Mouse (Mus musculus) MEL (cell line): ENCODE data around the gene Sit1. TPM values are rescaled to one million over a fixed set of nuclear protein-coding genes. Genes with fewer than 3 reads are reported as not detected.

Source experiments
- DNase-seq: peaks from one replicate; pipeline ENCODE4 v3.0.0; 2011; ENCODE audit warnings: low read depth, low spot score
- H3K27ac ChIP-seq: 2 replicates; pipeline ENCODE4 v1.5.1; 2012; ENCODE audit warnings: low read depth, mild to moderate bottlenecking, control low read depth, low read length, moderate library complexity; ENCODE audit not compliant: control insufficient read depth
- H3K27me3 ChIP-seq, 2 experiments: fragments of 150-350 bp in 1 of 2; sonication (generic) in 1 of 2; 2 replicates each; pipeline ENCODE4 v1.6.1; 2012; ENCODE audit warnings: low read length in 2 of 2, mild to moderate bottlenecking in 2 of 2, improper control_type of control experiment in 1 of 2, moderate library complexity in 1 of 2; ENCODE audit not compliant: insufficient read depth in 2 of 2, control insufficient read depth in 1 of 2
- H3K36me3 ChIP-seq, 2 experiments: 2 replicates each; pipeline ENCODE4 v1.6.1; 2012 to 2014; ENCODE audit warnings: low read length in 2 of 2, improper control_type of control experiment in 1 of 2, inconsistent platforms in 1 of 2, mild to moderate bottlenecking in 1 of 2; ENCODE audit not compliant: insufficient read depth in 2 of 2, control insufficient read depth in 1 of 2
- H3K4me1 ChIP-seq, 2 experiments: fragments of 150-350 bp in 1 of 2; sonication (generic) in 1 of 2; 2 replicates each; pipeline ENCODE4 v1.6.1; 2012; ENCODE audit warnings: low read length in 2 of 2, improper control_type of control experiment in 1 of 2, mild to moderate bottlenecking in 1 of 2; ENCODE audit not compliant: insufficient read depth in 2 of 2, control insufficient read depth in 1 of 2
- H3K4me3 ChIP-seq, 2 experiments: fragments of 150-350 bp in 1 of 2; sonication (generic) in 1 of 2; 2 replicates each; pipeline ENCODE4 v1.5.1; 2012; ENCODE audit warnings: low read depth in 2 of 2, low read length in 2 of 2, mild to moderate bottlenecking in 2 of 2, moderate library complexity in 2 of 2, control low read depth in 1 of 2, improper control_type of control experiment in 1 of 2; ENCODE audit not compliant: control insufficient read depth in 1 of 2, insufficient read depth in 1 of 2
- H3K79me2 ChIP-seq: 2 replicates; pipeline ENCODE4 v1.6.1; 2012; ENCODE audit warnings: mild to moderate bottlenecking, low read length, moderate library complexity; ENCODE audit not compliant: control insufficient read depth, poor library complexity, insufficient read depth
- H3K9ac ChIP-seq: 2 replicates; pipeline ENCODE4 v1.6.1; 2012; ENCODE audit warnings: low read depth, mild to moderate bottlenecking, control low read depth, low read length, moderate library complexity; ENCODE audit not compliant: control insufficient read depth, poor library complexity, severe bottlenecking
- H3K9me3 ChIP-seq: fragments of 150-350 bp; sonication (generic); replicated peaks from 2 replicates; pipeline ENCODE4 v1.6.1; 2012; ENCODE audit warnings: mild to moderate bottlenecking, low read length, improper control_type of control experiment, moderate library complexity; ENCODE audit not compliant: insufficient read depth
- CHD1 ChIP-seq: IDR thresholded peaks from 2 replicates; pipeline ENCODE4 v1.6.1; 2012; ENCODE audit warnings: low read depth, mild to moderate bottlenecking, inconsistent platforms, low read length, improper control_type of control experiment
- CTCF ChIP-seq, 3 experiments: IDR thresholded peaks in 2 of 3; conservative IDR thresholded peaks in 1 of 3; 2 replicates each; pipeline ENCODE4 v1.5.1; 2011 to 2012; ENCODE audit warnings: low read length in 3 of 3, low read depth in 2 of 3, mild to moderate bottlenecking in 2 of 3, improper control_type of control experiment in 1 of 3, inconsistent platforms in 1 of 3, mixed read lengths in 1 of 3, moderate library complexity in 1 of 3; ENCODE audit not compliant: control insufficient read depth in 1 of 3, insufficient read depth in 1 of 3, poor library complexity in 1 of 3, severe bottlenecking in 1 of 3
- E2F4 ChIP-seq: IDR thresholded peaks from 2 replicates; pipeline ENCODE4 v1.6.1; 2011; ENCODE audit warnings: low read depth, low read length, improper control_type of control experiment, borderline replicate concordance
- ELF1 ChIP-seq: IDR thresholded peaks from 2 replicates; pipeline ENCODE4 v1.6.1; 2014; ENCODE audit warnings: low read depth, mild to moderate bottlenecking, inconsistent platforms, low read length, improper control_type of control experiment, moderate library complexity
- EP300 ChIP-seq, 2 experiments: IDR thresholded peaks; 2 replicates each; pipeline ENCODE4 v1.6.1; 2011; ENCODE audit warnings: improper control_type of control experiment in 2 of 2, low read length in 2 of 2, low read depth in 1 of 2, mild to moderate bottlenecking in 1 of 2
- ETS1 ChIP-seq: IDR thresholded peaks from 2 replicates; pipeline ENCODE4 v1.6.1; 2012; ENCODE audit warnings: low read depth, mild to moderate bottlenecking, inconsistent platforms, low read length, improper control_type of control experiment, moderate library complexity
- GATA1 ChIP-seq: IDR thresholded peaks from 2 replicates; pipeline ENCODE4 v1.6.1; 2011; ENCODE audit warnings: low read depth, low read length, improper control_type of control experiment
- MAZ ChIP-seq: IDR thresholded peaks from 2 replicates; pipeline ENCODE4 v1.6.1; 2012; ENCODE audit warnings: low read depth, mild to moderate bottlenecking, inconsistent platforms, low read length, improper control_type of control experiment
- MEF2A ChIP-seq: IDR thresholded peaks from 2 replicates; pipeline ENCODE4 v1.6.1; 2014; ENCODE audit warnings: low read depth, mild to moderate bottlenecking, inconsistent platforms, low read length, improper control_type of control experiment; ENCODE audit not compliant: poor library complexity, insufficient replicate concordance, severe bottlenecking; ENCODE audit errors: extremely low read depth
- MXI1 ChIP-seq: IDR thresholded peaks from 2 replicates; pipeline ENCODE4 v1.6.1; 2011; ENCODE audit warnings: mild to moderate bottlenecking, low read depth, low read length, improper control_type of control experiment
- MYB ChIP-seq: IDR thresholded peaks from 2 replicates; pipeline ENCODE4 v1.6.1; 2011; ENCODE audit warnings: mild to moderate bottlenecking, low read depth, low read length, improper control_type of control experiment
- MYC ChIP-seq: IDR thresholded peaks from 2 replicates; pipeline ENCODE4 v1.6.1; 2011; ENCODE audit warnings: low read depth, mild to moderate bottlenecking, low read length, improper control_type of control experiment, moderate library complexity
- NRF1 ChIP-seq: IDR thresholded peaks from 2 replicates; pipeline ENCODE4 v1.6.1; 2014; ENCODE audit warnings: low read depth, mild to moderate bottlenecking, inconsistent platforms, low read length, improper control_type of control experiment, moderate library complexity; ENCODE audit not compliant: poor library complexity, insufficient read depth, severe bottlenecking
- POLR2AphosphoS2 ChIP-seq: IDR thresholded peaks from 2 replicates; pipeline ENCODE4 v1.6.1; 2011; ENCODE audit warnings: low read length, improper control_type of control experiment
- POLR2AphosphoS5 ChIP-seq: IDR thresholded peaks from 2 replicates; pipeline ENCODE4 v1.6.1; 2012; ENCODE audit warnings: low read depth, borderline replicate concordance, mild to moderate bottlenecking, inconsistent platforms, low read length, moderate library complexity, mixed read lengths
- RAD21 ChIP-seq: IDR thresholded peaks from 2 replicates; pipeline ENCODE4 v1.6.1; 2011; ENCODE audit warnings: mild to moderate bottlenecking, low read depth, low read length, improper control_type of control experiment
- RCOR1 ChIP-seq: IDR thresholded peaks from 2 replicates; pipeline ENCODE4 v1.6.1; 2012; ENCODE audit warnings: low read depth, mild to moderate bottlenecking, inconsistent platforms, low read length, improper control_type of control experiment
- SIN3A ChIP-seq: IDR thresholded peaks from 2 replicates; pipeline ENCODE4 v1.6.1; 2012; ENCODE audit warnings: low read length, improper control_type of control experiment, inconsistent platforms
- SMC3 ChIP-seq: IDR thresholded peaks from 2 replicates; pipeline ENCODE4 v1.6.1; 2011; ENCODE audit warnings: low read depth, low read length, improper control_type of control experiment
- TAL1 ChIP-seq: IDR thresholded peaks from 2 replicates; pipeline ENCODE4 v1.6.1; 2012; ENCODE audit warnings: mild to moderate bottlenecking, inconsistent platforms, low read length, moderate library complexity, mixed read lengths
- TBP ChIP-seq: IDR thresholded peaks from 2 replicates; pipeline ENCODE4 v1.8.0; 2011; ENCODE audit warnings: low read depth, low read length, improper control_type of control experiment
- ZC3H11A ChIP-seq: IDR thresholded peaks from 2 replicates; pipeline ENCODE4 v1.6.1; 2012; ENCODE audit warnings: low read depth, mild to moderate bottlenecking, inconsistent platforms, low read length, improper control_type of control experiment
- ZKSCAN1 ChIP-seq: IDR thresholded peaks from 2 replicates; pipeline ENCODE4 v1.6.1; 2012; ENCODE audit warnings: low read depth, mild to moderate bottlenecking, inconsistent platforms, low read length, improper control_type of control experiment, moderate library complexity
- polyA plus RNA-seq, 2 experiments: library from polyadenylated mRNA; stranded (reverse) in 1 of 2; unstranded in 1 of 2; fragments of >175 nt in 1 of 2; fragments of >200 nt in 1 of 2; gene quantifications; 2 replicates each; pipeline versions ENCODE4 v1.2.1 to v1.2.4; 2012; ENCODE audit warnings: low replicate concordance in 2 of 2, low read depth in 1 of 2; ENCODE audit not compliant: insufficient read length in 2 of 2, insufficient read depth in 1 of 2, missing spikeins in 1 of 2
- total RNA-seq: library from RNA; depleted of rRNA; stranded (reverse); fragments of 300-350 nt; gene quantifications from 2 replicates; pipeline ENCODE4 v1.2.3, GENCODE M21; 2012

Sit1 gene
- total and polyA plus RNA-seq, 3 experiments = 0.06 to 0.08 TPM; not detected in 1

- no peak for TF ChIP-seq CTCF (IDR thresholded peaks at IDR 0.05 in 2 of 3, conservative IDR thresholded peaks at IDR 0.05 in 1 of 3; ENCODE audit: control insufficient read depth in 1 of 3, insufficient read depth in 1 of 3, low read depth in 2 of 3, low read length in 3 of 3, poor library complexity in 1 of 3, severe bottlenecking in 1 of 3)
- TF ChIP-seq ZC3H11A = no peak
- TF ChIP-seq RAD21 = no peak
- TF ChIP-seq SMC3 = no peak
- TF ChIP-seq EP300 (IDR thresholded peaks at IDR 0.05; ENCODE audit: low read depth in 1 of 2, low read length in 2 of 2) = no peak
- no peak for TF ChIP-seq POLR2AphosphoS5
- TF ChIP-seq ELF1 = no peak
- no peak for TF ChIP-seq GATA1
- TF ChIP-seq MXI1 = no peak
- no peak for TF ChIP-seq TBP
- TF ChIP-seq ZKSCAN1 = no peak
- no peak for TF ChIP-seq MAZ
- no peak for TF ChIP-seq MEF2A
- TF ChIP-seq SIN3A = no peak
- TF ChIP-seq MYB = no peak
- no peak for TF ChIP-seq E2F4
- TF ChIP-seq MYC = no peak
- TF ChIP-seq CHD1 = no peak
- no peak for TF ChIP-seq POLR2AphosphoS2
- Histone ChIP-seq H3K36me3 (peaks cover 0 to 11% of the 10 kb centered on the region in 2 experiments; a peak in 2 of 4 replicates), H3K27ac (no peak overlapping the region), H3K4me3 (no peak overlapping the region), H3K27me3 (peaks cover 0 to under 1% of the 10 kb centered on the region in 2 experiments; a peak in 1 of 4 replicates), H3K79me2 (no peaks in the 10 kb centered on the region), H3K9me3 (no peaks in the 10 kb centered on the region), H3K9ac (no peak overlapping the region), H3K4me1 (peaks cover 0 to 13% of the 10 kb centered on the region in 2 experiments)
- DNase-seq = no peak
These were observed 36.0 kb upstream of the Sit1 start for GRCm38 (mm10) chr4:43519551-43519950.

GRCm38 (mm10) chr4:43515764-43516708 is 32.5 kb upstream of the Sit1 start:
- H3K27me3 ChIP-seq = no peaks in the 10 kb centered on the region
- no peak overlapping the region for H3K4me3 ChIP-seq

More at GRCm38 (mm10) chr4:43515764-43516708, 32.5 kb upstream of the Sit1 start:
- no peaks in the 10 kb centered on the region for H3K79me2 ChIP-seq
- DNase-seq = peak; percentile 51
- H3K27ac ChIP-seq = no peak overlapping the region
- H3K9me3 ChIP-seq = no peaks in the 10 kb centered on the region
- peaks cover 0 to 11% of the 10 kb centered on the region in 2 experiments; a peak in 2 of 4 replicates for H3K36me3 ChIP-seq
- H3K4me1 ChIP-seq = peaks cover 0 to 13% of the 10 kb centered on the region in 2 experiments
- peak; percentile 82 for TF ChIP-seq ETS1
- TF ChIP-seq TBP = peak; percentile 96
- no peak for TF ChIP-seq TAL1
- peak; percentile 25 to 37; a peak in 2 of 4 replicates for TF ChIP-seq EP300 (IDR thresholded peaks at IDR 0.05; ENCODE audit: low read depth in 1 of 2, low read length in 2 of 2)
- TF ChIP-seq GATA1 = peak; percentile 71
- peak; percentile 74; the same call in 1 of the 2 replicates for TF ChIP-seq RCOR1
- 0 out of 2 replicates have a peak, but pooled peaks have one; percentile 14 for TF ChIP-seq MXI1
- TF ChIP-seq E2F4 = no peak
- TF ChIP-seq NRF1 = no peak
- peak; percentile 50 for TF ChIP-seq SIN3A
- no peak overlapping the region for H3K9ac ChIP-seq
